ENCODE assay signal across 16 mouse cellular contexts in the genomic region with DNA sequence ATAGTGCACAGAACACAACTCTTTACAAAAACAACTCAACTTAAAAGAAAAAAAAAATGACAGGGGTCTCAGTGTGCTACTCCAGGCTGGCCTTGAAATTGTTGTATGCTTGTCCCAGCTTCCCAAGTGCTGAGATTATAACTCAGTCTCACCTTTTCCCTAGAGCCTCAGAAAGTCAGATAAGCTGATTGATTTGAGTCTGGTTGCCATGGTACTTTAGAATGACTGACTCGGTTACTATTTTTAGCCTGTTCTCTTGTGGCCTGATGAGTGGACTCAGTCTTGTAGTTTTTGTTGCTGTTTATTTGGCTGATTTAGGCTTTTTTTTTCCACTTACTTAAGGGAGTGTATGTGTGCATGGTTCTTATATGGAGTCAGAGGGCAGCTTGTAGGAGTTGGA. TPM values are rescaled to one million over a fixed set of nuclear protein-coding genes. Genes with fewer than 3 reads are reported as not detected.
DNase-seq lines count a peak whose midpoint lies in the region; ATAC-seq and TF ChIP-seq lines count a peak whose summit lies in the region.
"Had no signal": no experiment of that assay in that cellular context is flagged by ENCODE, and none has a peak within 500 bp of the region (broad histone marks: within the 10 kb centered on the region; RNA-seq: fewer than 3 reads in every experiment).

No protein-coding gene starts in this region.

- H3K4me3 ChIP-seq in heart, embryonic 13.5 days = no peak overlapping the region
- no peak overlapping the region for H3K4me3 ChIP-seq in lung, embryonic 14.5 days (ENCODE audit: low read depth, low read length)
- H3K4me3 ChIP-seq in stomach, embryonic 15.5 days (replicated peaks) = no peak overlapping the region
- H3K4me3 ChIP-seq: embryonic facial prominence, embryonic 15.5 days; hindbrain, embryonic 10.5 days; liver, embryonic 13.5 days had no signal

- 0 out of 2 replicates have a peak overlapping the region, but pooled peaks have one; percentile 5 for H3K4me2 ChIP-seq in heart, embryonic 13.5 days
- no peak overlapping the region for H3K4me2 ChIP-seq in lung, embryonic 14.5 days
- no peak overlapping the region for H3K4me2 ChIP-seq in stomach, embryonic 15.5 days
- H3K4me2 ChIP-seq: embryonic facial prominence, embryonic 15.5 days; liver, embryonic 13.5 days had no signal

- no peak for ATAC-seq in heart, embryonic 13.5 days (ENCODE audit: extremely low read depth, insufficient number of reproducible peaks, low FRiP score, low TSS enrichment)
- no peak for ATAC-seq in lung, embryonic 14.5 days (ENCODE audit: insufficient read depth)
- peak; percentile 19; the same call in 1 of the 2 replicates for ATAC-seq in stomach, embryonic 15.5 days (ENCODE audit: insufficient read depth, low FRiP score, low read depth)

- no peaks in the 10 kb centered on the region for H3K9me3 ChIP-seq in heart, embryonic 13.5 days
- no peaks in the 10 kb centered on the region for H3K9me3 ChIP-seq in lung, embryonic 14.5 days (ENCODE audit: low read depth, low read length)
- no peaks in the 10 kb centered on the region for H3K9me3 ChIP-seq in stomach, embryonic 15.5 days
- H3K9me3 ChIP-seq: embryonic facial prominence, embryonic 15.5 days; G1E; hindbrain, embryonic 10.5 days; liver, embryonic 13.5 days had no signal

- intact Hi-C loops in heart, postnatal 14 days (cut with DNase I) = no loop called here

- H3K4me1 ChIP-seq in heart, embryonic 13.5 days = peaks cover 16% of the 10 kb centered on the region
- no peaks in the 10 kb centered on the region for H3K4me1 ChIP-seq in lung, embryonic 14.5 days (ENCODE audit: insufficient read depth)
- H3K4me1 ChIP-seq in stomach, embryonic 15.5 days = 0 out of 2 replicates have a peak, but pooled peaks cover 4% of the 10 kb centered on the region
- H3K4me1 ChIP-seq: hindbrain, embryonic 10.5 days had no signal

- no peak for DNase-seq in heart, postnatal 14 days
- DNase-seq in lung, embryonic 14.5 days = peak; percentile 11
- no peak for DNase-seq in lung, adult 18-20 months
- peak; percentile 74 for DNase-seq in NIH3T3 (ENCODE audit: low read depth)
- no peak for DNase-seq in layer of hippocampus, adult 8-10 months (ENCODE audit: low spot score in 2 of 2)
- DNase-seq in testis, postnatal 14 days (ENCODE audit: low spot score) = no peak
- DNase-seq: adrenal gland, adult 8-10 months; cerebellum, postnatal 10 days; embryo, embryonic 11 days; gastrocnemius, postnatal 14 days; liver, embryonic 13.5 days had no signal

- H3K9ac ChIP-seq in heart, embryonic 13.5 days = no peak overlapping the region
- H3K9ac ChIP-seq in lung, embryonic 14.5 days = no peak overlapping the region
- H3K9ac ChIP-seq in stomach, embryonic 15.5 days = no peak overlapping the region
- H3K9ac ChIP-seq: embryonic facial prominence, embryonic 15.5 days; liver, embryonic 13.5 days had no signal

- peak overlapping the region; percentile 51 for H3K27ac ChIP-seq in heart, embryonic 13.5 days (replicated peaks)
- H3K27ac ChIP-seq in lung, embryonic 14.5 days (ENCODE audit: low read depth) = no peak overlapping the region
- peak overlapping the region; percentile 26; the same call in 1 of the 2 replicates for H3K27ac ChIP-seq in stomach, embryonic 15.5 days
- H3K27ac ChIP-seq: embryonic facial prominence, embryonic 15.5 days; hindbrain, embryonic 10.5 days; liver, embryonic 13.5 days had no signal

- WGBS in heart, embryonic 13.5 days = 19% methylated on average over 1 of the region's 1 CpGs
- 14% methylated on average over 1 of the region's 1 CpGs for WGBS in lung, embryonic 14.5 days
- 24% methylated on average over 1 of the region's 1 CpGs for WGBS in stomach, embryonic 15.5 days

- no peaks in the 10 kb centered on the region for H3K27me3 ChIP-seq in heart, embryonic 13.5 days (replicated peaks)
- H3K27me3 ChIP-seq in lung, embryonic 14.5 days (ENCODE audit: insufficient read depth, low read length) = no peaks in the 10 kb centered on the region
- no peaks in the 10 kb centered on the region for H3K27me3 ChIP-seq in stomach, embryonic 15.5 days (replicated peaks)
- H3K27me3 ChIP-seq: embryonic facial prominence, embryonic 15.5 days; liver, embryonic 13.5 days had no signal

- no peaks in the 10 kb centered on the region for H3K36me3 ChIP-seq in heart, embryonic 13.5 days
- H3K36me3 ChIP-seq in lung, embryonic 14.5 days (ENCODE audit: insufficient read depth) = no peaks in the 10 kb centered on the region
- H3K36me3 ChIP-seq in stomach, embryonic 15.5 days = no peaks in the 10 kb centered on the region
- H3K36me3 ChIP-seq: embryonic facial prominence, embryonic 15.5 days; G1E; hindbrain, embryonic 10.5 days; liver, embryonic 13.5 days had no signal

- TF ChIP-seq CTCF in lung, embryonic 14.5 days (IDR thresholded peaks at IDR 0.05; ENCODE audit: low read depth) = no peak

RNA-seq across cellular contexts. Expression of a gene that starts 10.7 kb away (rescaled TPM):
- polyA plus RNA-seq in heart, embryonic 13.5 days (2015; fragmentation: Nextera tagmentation; extraction: Ambion mirVana) = 335 and 371 TPM in 2 replicates
- total RNA-seq in heart, postnatal 14 days (2021) = 100 to 1,000 TPM; 169 to 184 TPM
- polyA plus RNA-seq in lung, embryonic 14.5 days (2014; fragmentation: Nextera tagmentation; extraction: Ambion mirVana) = 367 and 368 TPM in 2 replicates
- polyA plus RNA-seq in stomach, embryonic 15.5 days (2015; fragmentation: Nextera tagmentation; extraction: Ambion mirVana) = 372 and 389 TPM in 2 replicates
- 100 to 1,000 TPM; 176 to 202 (median 187) TPM for total RNA-seq in layer of hippocampus, adult 8-10 months (2022)

RNA-seq across cellular contexts. Expression of a gene that starts 12.8 kb away (rescaled TPM):
- 11.8 and 12.0 TPM in 2 replicates for polyA plus RNA-seq in heart, embryonic 13.5 days (2015; fragmentation: Nextera tagmentation; extraction: Ambion mirVana)
- 10 to 100 TPM; 31.8 to 31.9 TPM for total RNA-seq in heart, postnatal 14 days (2021)
- 7.7 and 8.2 TPM in 2 replicates for polyA plus RNA-seq in lung, embryonic 14.5 days (2014; fragmentation: Nextera tagmentation; extraction: Ambion mirVana)
- polyA plus RNA-seq in stomach, embryonic 15.5 days (2015; fragmentation: Nextera tagmentation; extraction: Ambion mirVana) = 8.9 and 9.5 TPM in 2 replicates
- 10 to 100 TPM; 11.1 to 15.8 (median 13.9) TPM for total RNA-seq in layer of hippocampus, adult 8-10 months (2022)

Comparison
In these comparisons a context has a peak if more than half of its experiments do, and no peak if none do; other contexts are left out.
1. DNase-seq: peak in lung, embryonic 14.5 days (single experiment) and NIH3T3 (single experiment); none in heart, postnatal 14 days (0 of 2), lung, adult 18-20 months (0 of 2), layer of hippocampus, adult 8-10 months (0 of 2) and testis, postnatal 14 days (single experiment).